Mouse (Mus musculus) hematopoietic stem cell, adult 5-6 weeks (primary cell): ENCODE measurements around the gene Mogs. TPM values are rescaled to one million over a fixed set of nuclear protein-coding genes. Genes with fewer than 3 reads are reported as not detected.
"Not testable (repeated sequence)": the region's sequence is repeated elsewhere in the genome, so short reads cannot be mapped to it uniquely, and the experiment has no call there.

Experiments
- ATAC-seq, 2 experiments: fragments of 125-278 bp in 1 of 2; replicated peaks in 1 of 2; 2 replicates each; pipeline ENCODE4 v1.8.0; 2016 to 2017; ENCODE audit warnings: inconsistent platforms in 2 of 2, mild to moderate bottlenecking in 2 of 2, moderate number of reproducible peaks in 2 of 2, low read depth in 1 of 2, moderate TSS enrichment in 1 of 2; ENCODE audit not compliant: low FRiP score in 2 of 2, poor library complexity in 2 of 2, severe bottlenecking in 2 of 2, insufficient read depth in 1 of 2, low TSS enrichment in 1 of 2
- total RNA-seq: library from RNA; stranded (forward); fragments of 172-1452, 232-1000 nt; gene quantifications from 2 replicates; pipeline ENCODE4 v1.2.3, GENCODE M21; 2017

The Mogs gene
- total RNA-seq, 1 experiment from 2014 or later: 60.4 TPM

DNA sequence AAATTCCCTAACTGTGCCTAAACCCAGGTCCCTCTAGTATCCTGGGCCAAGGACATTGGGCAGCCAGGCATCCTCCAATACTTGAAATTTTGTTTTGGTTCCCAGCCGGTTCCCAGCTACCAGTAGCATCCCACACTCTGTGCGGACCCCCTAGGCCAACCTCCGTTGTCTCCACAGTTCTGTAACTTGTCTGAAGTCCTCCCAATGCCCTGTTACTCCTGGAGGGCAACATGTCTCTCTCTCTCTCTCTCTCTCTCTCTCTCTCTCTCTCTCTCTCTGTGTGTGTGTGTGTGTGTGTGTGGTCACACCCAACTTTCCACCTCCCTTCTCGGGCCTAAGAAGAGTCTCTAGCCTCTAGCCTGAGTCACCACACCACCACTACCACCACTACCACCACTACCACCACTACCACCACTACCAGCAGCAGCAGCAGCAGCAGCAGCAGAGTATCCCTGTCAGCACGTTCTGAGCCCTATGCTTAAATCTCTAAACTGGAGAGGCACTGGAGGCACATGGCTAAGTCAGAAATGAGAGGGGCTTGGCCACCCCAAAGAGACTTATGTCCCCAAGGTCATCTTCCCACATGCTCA is 21.1 kb downstream of the Mogs start:
- ATAC-seq: no peak

DNA sequence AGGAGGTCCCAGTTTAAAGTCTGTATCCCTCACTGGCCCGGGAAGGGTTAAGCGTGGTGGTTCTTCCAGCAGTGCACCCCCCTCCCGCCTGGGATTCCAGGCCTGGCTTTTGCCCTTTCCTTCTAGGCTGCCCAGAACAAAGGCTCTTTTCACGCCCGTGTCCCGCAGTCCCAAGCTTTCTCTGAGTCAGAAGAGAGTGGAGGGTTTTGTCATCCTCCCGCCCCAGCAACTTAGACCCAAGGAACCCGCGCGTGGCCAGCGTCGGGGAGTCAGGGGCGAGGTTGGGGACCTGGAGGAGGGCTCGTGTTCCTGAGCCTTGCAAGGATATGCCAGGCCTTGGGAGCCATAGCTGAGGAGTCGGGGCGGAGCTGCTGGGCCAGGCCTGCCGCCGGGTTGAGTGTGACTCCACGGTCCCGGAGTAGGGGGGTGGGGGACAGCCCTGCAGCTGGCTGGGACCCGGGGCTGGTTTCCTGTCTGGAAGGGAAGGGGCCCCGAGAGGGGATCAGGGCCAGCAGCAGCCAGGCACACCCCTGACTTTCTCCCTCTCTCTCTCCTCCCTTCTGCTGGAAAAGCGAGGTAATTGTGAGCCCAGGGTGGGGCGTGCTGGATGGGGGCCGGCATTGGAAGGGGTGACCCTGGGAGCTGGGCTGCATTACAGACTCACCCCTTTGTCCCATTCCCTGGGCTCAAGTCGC is 21.7 kb downstream of the Mogs start:
- peak; percentile 30 to 44; a peak in 3 of 4 replicates for ATAC-seq

DNA sequence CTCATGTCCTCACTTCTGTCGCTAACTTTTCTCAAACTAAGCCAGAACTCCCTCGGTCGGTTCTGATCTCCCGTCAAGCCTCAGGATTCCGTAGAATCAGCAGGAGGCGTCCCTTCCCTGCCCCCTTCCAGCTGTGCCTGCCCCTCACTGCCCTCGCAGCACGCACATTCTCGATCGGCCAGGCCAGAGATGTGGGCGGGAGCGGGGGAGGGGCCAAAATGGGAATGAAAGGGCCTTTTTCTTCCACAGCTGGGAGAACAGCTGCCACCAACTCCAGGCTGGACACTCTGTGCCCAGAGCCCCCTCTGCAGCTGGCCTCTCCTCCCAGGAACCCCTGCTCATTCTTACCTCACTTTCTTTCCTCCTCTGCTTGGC is 22.3 kb downstream of the Mogs start:
- ATAC-seq: peak; percentile 38 to 44; a peak in 3 of 4 replicates

DNA sequence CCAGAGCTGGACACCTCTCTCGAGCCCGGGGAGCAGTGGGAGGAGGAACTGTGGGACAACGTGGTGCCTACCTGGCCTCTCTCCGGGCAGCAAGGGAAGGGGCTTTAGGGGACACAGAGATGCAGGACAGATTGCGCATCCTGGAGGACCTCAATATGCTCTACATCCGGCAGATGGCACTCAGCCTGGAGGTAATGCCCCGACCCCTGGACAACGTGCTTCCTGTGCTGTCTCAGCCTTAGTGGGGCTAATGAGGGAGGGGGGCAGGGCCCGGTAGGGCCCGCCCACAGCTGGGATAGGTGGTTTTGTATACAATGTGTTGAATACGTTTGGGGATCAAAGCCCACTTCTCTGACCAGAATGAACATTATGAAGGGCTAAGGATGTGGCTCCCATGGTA is 22.8 kb downstream of the Mogs start:
- 0 out of 4 replicates have a peak, but pooled peaks have one; percentile 14 to 16 for ATAC-seq

DNA sequence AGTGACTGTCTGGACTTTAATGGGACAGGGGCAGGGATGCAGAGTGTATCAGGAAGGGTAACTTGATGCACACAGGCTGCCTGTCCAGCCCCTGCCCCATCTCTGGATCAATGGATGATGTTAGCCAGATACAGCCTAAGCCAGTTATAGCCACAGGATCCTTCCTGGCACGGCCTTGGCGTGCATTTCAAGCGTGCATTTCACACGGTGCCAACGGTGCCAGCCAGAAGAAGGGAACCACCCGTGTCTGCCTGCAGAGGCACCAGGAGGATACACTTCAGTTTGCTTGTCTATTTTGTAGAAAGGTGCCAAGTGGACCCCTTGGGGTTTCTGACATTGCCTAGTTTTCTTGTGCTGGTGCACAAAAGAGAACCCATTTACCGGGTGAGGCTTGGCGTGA is 24.7 kb downstream of the Mogs start:
- no peak for ATAC-seq

DNA sequence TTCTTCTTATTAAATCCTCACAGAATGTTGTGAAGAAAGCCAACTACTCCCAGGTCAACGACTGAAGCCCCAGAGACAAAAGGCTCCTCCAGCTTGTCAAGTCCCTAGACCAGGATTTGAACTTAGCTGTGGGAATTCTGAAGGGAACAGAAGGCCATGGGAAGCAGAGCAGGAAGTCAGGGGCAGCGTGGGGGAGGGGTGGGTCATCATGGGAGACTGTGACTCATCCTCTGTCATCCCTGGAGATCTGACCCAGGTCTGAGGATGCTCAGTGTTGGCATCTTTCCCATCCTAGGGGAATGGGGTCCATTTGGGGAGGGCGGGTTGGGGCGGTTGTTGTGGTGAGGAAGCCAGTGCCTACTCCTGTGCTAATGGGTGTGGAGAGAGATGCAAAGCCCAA is 26.3 kb downstream of the Mogs start:
- no peak for ATAC-seq

DNA sequence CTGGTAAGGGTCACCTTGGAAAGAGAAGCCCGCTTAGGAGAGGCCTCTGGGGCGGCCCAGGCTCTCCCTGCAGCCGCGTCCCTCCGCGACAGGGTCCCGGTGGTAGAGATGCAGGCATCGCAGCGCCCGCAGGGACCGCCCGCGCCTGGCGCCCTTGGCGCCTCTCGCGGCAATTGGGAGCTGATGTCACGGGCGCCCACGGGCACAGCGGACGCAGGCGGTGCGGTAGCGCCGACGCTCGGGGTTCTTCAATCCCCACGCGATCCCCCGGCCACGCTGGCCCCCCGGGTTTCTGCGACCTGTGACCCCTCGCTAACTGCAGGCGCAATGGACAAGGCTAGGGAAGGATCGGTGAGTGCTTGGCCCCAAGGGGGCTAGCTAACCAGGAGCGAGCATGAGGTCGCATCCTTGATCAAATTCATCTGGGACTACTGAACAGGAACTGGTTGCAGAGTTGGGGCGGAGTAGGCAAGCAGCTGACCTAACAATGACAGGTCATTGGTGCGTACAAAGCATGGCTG is 27.0 kb downstream of the Mogs start:
- peak in 1 of 2 experiments; percentile 11; a peak in 1 of 4 replicates for ATAC-seq

DNA sequence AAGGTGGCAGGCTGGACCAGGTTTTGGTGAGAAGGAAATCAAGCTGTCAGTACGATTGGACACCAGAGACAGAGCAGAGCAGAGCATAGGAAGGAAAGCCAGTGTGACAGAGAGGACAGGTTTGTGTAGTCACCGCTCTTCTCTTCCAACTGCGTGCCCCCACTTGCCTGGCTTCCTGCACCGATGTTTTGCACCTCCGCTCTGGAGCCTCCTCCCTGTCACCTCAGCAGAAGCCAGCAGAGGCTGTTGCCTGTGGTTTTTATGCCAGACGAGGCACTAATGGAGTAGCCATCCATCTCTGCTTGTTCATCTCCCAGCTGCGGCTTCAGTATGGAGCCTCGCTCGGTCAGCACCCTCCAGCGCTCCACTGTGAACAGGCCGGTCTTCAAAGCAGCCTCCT is 27.6 kb downstream of the Mogs start:
- no peak for ATAC-seq

DNA sequence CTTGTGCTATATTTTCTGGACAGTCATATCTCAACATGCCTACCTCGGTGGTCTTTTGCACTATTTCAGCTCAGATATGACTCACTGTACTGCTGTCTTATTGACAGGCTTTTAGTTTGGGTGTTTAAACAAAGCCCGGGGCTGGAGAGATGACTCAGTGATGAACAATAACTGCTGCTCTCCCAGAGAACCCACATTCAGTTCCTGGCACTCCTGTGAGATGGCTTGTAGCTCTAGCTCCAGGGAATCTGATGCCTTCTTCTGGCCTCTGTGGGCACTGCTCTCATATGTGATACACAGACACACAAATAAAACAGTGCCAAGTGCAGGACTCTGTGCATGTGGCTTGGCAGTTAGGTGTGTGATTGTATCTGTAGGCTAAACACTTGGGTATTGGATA is 29.9 kb downstream of the Mogs start:
- ATAC-seq: no peak

DNA sequence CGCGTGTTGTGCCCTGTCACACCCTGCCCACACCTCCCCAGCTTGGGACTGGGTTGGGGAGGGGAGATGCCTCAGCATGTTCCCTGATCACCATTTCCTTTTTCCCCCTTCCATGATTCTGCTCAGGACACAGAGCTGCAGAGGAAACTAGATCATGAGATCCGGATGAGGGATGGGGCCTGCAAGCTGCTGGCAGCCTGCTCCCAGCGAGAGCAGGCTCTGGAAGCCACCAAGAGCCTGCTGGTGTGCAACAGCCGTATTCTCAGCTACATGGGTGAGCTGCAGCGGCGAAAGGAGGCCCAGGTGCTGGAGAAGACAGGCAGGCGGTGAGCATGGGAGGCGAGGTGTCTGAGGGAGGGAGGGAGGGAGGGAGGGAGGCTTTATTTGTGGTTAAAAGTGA is 30.5 kb downstream of the Mogs start:
- ATAC-seq: no peak

DNA sequence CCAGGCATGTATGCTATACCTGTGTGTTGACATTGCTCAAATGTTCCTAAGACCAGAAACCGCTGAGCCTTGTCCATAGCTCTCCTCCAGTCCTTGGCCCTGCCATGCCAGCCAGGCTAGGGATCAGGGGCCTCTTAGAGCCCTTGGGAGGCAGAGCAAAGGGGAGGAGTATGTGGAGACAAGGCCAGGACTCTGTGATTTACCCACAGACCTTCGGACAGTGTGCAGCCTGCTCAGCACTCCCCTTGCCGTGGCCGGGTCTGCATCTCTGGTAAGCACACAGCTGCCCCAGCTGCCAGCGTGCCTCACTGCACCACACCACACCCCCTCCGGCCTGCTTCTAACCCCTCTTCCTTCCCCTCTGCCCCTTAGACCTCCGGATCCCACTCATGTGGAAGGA is 32.0 kb downstream of the Mogs start:
- ATAC-seq: no peak

DNA sequence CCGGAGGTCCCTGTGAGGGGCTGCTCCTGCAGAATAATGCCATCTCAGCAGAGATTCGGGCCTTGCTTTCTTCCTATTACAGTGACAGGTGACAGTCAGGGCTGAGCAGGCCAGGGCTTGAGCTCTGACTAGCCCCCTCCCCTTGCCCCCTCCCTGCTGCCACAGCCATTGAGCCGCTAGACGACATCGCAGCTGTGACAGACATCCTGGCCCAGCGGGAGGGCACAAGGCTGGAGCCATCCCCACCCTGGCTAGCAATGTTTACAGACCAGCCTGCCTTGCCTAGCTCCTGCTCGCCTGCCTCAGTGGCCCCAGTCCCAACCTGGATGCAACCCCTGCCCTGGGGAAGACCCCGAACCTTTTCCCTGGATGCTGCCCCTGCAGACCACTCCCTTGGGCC is 36.4 kb downstream of the Mogs start:
- ATAC-seq: no peak

DNA sequence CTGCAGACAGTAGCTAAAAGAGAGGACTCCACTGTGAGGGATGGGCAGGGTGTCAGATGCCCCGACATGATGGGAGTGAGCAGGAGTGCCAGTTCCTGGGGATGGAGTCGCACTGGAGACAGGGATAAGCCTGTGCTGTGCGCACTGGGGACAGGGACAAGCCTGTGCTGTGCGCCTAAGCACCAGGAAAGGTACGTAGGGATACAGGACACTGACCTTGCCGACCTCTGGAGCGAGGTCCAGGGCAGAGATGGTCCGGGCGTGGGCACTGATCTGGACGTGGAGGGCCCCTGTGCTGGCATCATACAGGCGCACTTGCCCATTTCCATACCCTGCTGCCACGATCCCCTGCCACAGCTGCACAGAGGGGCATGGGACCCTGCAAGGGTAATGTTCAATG is 37.7 kb downstream of the Mogs start:
- no peak for ATAC-seq

DNA sequence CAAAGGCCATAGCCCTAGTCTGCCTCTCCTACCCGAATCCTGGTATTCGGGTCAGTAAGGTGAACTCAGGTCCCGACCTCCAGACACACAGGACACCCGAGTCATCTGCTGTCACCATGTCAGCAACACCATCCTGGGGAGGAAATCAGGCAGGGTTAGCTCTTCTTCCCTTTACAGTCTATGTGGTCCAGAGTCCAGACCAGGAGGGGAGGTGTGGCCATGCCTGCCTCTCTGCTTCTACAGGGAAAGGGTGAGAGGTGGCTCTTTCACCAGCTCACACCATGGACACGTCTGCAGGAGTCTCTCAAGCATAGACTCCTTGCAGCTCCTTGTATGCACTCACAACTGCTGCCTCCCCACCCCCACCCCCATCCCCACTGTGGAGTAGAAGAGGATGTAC is 38.2 kb downstream of the Mogs start:
- no peak for ATAC-seq

DNA sequence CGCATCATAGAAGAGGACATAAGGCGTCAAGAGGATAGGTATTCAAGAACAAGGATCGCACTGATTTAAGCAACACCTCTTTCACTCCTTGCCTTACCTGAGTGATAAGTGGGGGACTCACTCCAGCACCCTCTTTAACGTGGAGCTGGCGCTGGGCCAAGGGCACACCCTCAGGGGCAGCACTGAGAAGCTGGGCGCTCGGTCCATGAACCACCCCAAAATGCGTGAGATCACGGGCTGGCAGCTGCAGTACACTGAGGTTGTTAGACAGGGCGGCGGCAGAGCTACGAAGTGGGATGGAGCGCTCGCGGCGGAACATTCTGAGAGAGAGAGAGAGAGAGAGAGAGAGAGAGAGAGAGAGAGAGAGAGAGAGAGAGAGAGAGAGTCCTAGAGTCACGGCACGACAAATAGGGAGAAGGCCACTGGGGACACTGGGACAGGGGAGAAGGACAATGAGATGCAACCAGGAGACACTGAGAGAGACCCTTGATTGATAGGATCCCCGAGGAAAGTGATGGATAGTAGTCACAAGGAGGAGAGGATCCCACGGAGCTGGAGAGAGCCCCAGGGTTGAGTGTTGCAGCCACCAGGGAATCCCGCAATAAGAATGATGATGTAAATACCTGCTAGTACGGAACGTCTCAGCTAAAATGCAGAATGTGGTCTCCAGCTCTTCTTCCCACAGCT is 40.4 kb downstream of the Mogs start:
- peak in 1 of 2 experiments; percentile 25; a peak in 1 of 4 replicates for ATAC-seq

DNA sequence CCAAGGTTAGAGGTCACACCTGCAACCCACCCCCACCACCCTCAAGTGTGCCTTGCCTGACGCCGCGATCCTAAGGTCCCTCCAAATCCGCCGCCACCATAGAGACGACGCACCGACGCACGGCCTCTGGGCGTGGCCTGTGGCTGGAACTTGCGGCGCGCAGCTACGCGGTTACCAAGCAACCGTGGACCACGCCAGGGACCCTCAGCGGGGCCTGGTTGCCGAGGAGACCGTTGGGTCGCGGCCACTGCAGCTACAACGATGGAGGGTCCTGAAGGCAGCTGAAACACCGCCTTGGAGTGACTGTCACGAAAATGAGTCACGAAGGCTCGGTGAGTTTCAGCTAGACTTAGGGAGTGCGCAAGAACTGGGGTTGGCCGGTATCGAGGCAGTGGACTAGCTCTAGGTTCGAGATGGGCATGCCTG is 41.0 kb downstream of the Mogs start, which contains the start of the genes Wdr54 and 1700003E16Rik:
Wdr54 (minus strand) TSS at position 139 of the 426 bp plus-strand sequence.
1700003E16Rik (plus strand) TSS at position 146 of the 426 bp plus-strand sequence.
- peak; percentile 75 to 77 for ATAC-seq

DNA sequence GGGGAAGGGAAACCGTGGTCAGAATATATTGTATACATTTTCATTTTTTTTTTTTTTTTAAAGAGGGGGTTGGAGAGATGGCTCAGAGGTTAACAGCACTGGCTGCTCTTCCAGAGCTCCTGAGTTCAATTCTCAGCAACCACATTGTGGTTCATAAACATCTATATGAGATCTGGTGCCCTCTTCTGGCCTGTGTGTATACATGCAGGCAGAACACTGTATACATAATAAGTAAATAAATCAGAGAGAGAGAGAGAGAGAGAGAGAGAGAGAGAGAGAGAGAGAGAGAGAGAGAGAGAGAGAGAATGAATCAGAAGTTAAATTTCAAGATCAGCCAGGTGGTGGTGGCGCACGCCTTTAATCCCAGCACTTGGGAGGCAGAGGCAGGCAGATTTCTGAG is 44.2 kb downstream of the Mogs start:
- ATAC-seq: not testable (repeated sequence)

DNA sequence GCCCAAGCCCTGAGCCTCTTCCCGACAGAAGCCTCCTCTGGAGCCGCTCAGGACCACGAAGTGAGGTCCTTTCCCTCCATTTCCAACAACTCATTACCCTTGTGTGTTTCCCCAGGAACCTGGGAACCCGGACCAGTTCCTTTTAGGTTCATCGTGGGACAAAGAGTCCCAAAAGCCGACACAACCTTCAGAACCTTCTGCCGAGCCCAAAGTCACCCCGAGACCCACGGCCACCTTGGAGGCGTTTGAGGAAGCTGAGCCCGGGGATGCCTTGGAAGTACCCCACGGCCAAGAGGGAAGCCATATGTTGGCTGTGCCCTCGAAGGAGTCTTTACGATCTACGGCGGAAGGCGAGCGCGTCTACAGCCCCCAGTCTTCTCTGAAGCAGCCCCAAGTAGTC is 46.1 kb downstream of the Mogs start:
- no peak for ATAC-seq
